Mouse (Mus musculus): ENCODE measurements around the gene Arhgef18. TPM values are rescaled to one million over a fixed set of nuclear protein-coding genes. Genes with fewer than 3 reads are reported as not detected.
A peak's percentile ranks its signal among the peaks of the same experiment; 100 is the strongest.

Arhgef18 gene
- polyA plus RNA-seq, 1 experiment from 2014 or later, result 7.8 TPM

- Histone ChIP-seq H3K9ac (no peak overlapping the region), H3K27me3 (no peaks in the 10 kb centered on the region), H3K4me2 (no peak overlapping the region), H3K4me1 (peaks cover 14% of the 10 kb centered on the region), H3K27ac (no peak overlapping the region), H3K4me3 (no peak overlapping the region), H3K36me3 (peaks cover 34% of the 10 kb centered on the region), H3K9me3 (no peaks in the 10 kb centered on the region)
- 96% methylated on average over 44 of the region's 44 CpGs for WGBS
- ATAC-seq (ENCODE audit: borderline replicate concordance, extremely low read depth, low FRiP score, low TSS enrichment), result no peak
These were observed 103.0 kb downstream of the Arhgef18 start for GRCm38 (mm10) chr8:3495578-3496427.

DNA sequence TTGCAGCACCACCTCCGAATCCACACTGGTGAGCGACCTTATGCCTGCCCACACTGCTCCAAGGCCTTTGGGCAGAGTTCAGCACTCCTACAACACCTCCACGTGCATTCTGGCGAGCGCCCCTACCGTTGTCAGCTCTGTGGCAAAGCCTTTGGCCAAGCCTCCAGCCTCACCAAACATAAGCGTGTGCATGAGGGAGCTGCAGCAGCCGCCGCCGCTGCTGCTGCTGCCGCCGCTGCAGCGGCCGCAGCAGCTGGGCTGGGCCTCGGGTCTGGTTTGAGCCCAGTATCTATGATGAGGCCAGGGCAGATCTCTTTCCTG, 103.6 kb downstream of the Arhgef18 start:
- Histone ChIP-seq H3K9me3 (no peaks in the 10 kb centered on the region), H3K27me3 (no peaks in the 10 kb centered on the region), H3K4me1 (peaks cover 20% of the 10 kb centered on the region), H3K36me3 (peaks cover 34% of the 10 kb centered on the region), H3K9ac (no peak overlapping the region), H3K4me3 (no peak overlapping the region), H3K4me2 (no peak overlapping the region), H3K27ac (no peak overlapping the region)
- ATAC-seq (ENCODE audit: borderline replicate concordance, extremely low read depth, low FRiP score, low TSS enrichment), result no peak
- WGBS, result 92% methylated on average over 15 of the region's 15 CpGs

- no peaks in the 10 kb centered on the region for H3K27me3 ChIP-seq
- no peak overlapping the region for H3K4me2 ChIP-seq
- H3K9me3 ChIP-seq, result no peaks in the 10 kb centered on the region
- H3K36me3 ChIP-seq, result peaks cover 34% of the 10 kb centered on the region
- no peak overlapping the region for H3K9ac ChIP-seq
- H3K4me1 ChIP-seq, result peaks cover 26% of the 10 kb centered on the region
- no peak for ATAC-seq (ENCODE audit: borderline replicate concordance, extremely low read depth, low FRiP score, low TSS enrichment)
- H3K4me3 ChIP-seq, result no peak overlapping the region
- WGBS, result 80% methylated on average over 3 of the region's 3 CpGs
- H3K27ac ChIP-seq, result no peak overlapping the region
These were observed 105.8 kb downstream of the Arhgef18 start for GRCm38 (mm10) chr8:3498583-3498982.

DNA sequence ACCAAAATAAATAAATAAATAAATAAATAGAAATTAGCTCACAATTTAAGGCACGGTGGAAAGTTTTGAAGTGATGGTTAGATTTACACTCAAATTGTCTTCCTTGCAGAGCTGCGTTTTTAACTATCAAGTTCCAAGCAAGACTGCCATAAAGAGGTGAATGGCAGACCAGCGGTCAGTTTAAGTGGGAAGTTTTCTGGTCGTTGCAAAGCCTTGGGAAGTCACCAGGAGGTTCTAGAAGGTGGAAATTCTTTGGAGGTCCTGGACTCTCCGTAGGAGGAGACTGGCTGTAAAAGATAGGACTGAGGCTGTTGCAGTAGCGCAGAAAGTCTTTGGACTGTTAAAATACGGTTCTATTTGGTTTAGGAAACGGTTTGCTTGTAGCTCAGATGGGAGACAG, 106.9 kb downstream of the Arhgef18 start:
- WGBS, result 4% methylated on average over 8 of the region's 8 CpGs
- Histone ChIP-seq H3K27me3 (no peaks in the 10 kb centered on the region), H3K4me3 (peak overlapping the region; percentile 92), H3K9ac (peak overlapping the region; percentile 81), H3K9me3 (no peaks in the 10 kb centered on the region), H3K4me2 (peak overlapping the region; percentile 63), H3K4me1 (peaks cover 19% of the 10 kb centered on the region), H3K27ac (peak overlapping the region; percentile 92), H3K36me3 (peaks cover 29% of the 10 kb centered on the region)
- no peak for ATAC-seq (ENCODE audit: borderline replicate concordance, extremely low read depth, low FRiP score, low TSS enrichment)

DNA sequence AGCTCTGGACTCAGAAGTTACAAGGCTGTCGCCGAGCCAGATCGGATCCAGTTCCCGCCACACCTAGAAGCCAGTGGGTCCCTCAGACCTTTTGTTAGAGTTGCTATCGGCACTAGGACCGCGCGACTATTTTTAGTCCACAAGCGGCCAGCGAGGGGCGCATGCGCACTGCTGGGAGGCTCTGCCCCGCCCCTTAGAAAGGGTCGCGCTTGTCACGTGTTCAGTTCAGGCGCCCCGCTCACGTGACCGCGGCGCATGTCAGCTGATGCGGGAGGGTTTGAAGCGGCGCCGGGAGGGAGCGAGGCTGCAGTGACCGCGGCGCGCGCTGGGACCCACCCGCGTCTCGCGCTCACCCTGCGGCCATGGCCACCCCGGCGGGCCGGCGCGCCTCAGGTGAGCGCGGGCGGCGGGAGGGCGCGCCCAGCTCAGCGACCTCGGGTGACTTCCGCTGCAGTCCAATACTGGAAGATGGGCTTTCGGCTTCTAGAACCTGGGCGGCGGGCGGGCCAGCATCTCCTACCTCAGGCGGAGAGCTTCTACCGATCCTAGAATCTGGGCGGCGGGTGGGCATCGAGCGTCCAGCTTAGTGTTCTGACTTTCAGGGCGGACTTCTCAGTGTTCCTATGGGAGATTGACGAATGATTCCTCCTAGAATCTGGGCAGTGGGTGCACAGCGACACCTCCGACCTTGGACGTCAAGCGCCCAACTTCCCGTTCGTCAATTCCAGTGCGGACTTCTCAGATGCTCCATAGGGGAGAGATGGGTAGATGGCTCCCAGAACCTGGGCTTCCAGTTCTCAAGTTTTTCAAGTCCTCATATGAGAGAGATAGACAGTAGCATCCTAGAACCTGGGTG, 107.7 kb downstream of the Arhgef18 start, which contains the start of gene Mcoln1:
TSS of gene Mcoln1 (plus strand) at position 223 of the 856 bp plus-strand sequence.
- peaks cover 22% of the 10 kb centered on the region for H3K36me3 ChIP-seq
- peak within 1 kb of the TSS; percentile 63 for H3K4me2 ChIP-seq
- H3K9me3 ChIP-seq, result no peaks in the 10 kb centered on the region
- ATAC-seq (ENCODE audit: borderline replicate concordance, extremely low read depth, low FRiP score, low TSS enrichment), result peak; percentile 91
- peak within 1 kb of the TSS; percentile 90 for H3K9ac ChIP-seq
- H3K4me3 ChIP-seq, result peak within 1 kb of the TSS; percentile 92
- H3K27ac ChIP-seq, result peak within 1 kb of the TSS; percentile 92
- H3K4me1 ChIP-seq, result peaks cover 19% of the 10 kb centered on the region
- no peaks in the 10 kb centered on the region for H3K27me3 ChIP-seq
- WGBS, result under 1% methylated on average over 70 of the region's 70 CpGs

GRCm38 (mm10) chr8:3502217-3502616, 109.4 kb downstream of the Arhgef18 start:
- no peak for ATAC-seq (ENCODE audit: borderline replicate concordance, extremely low read depth, low FRiP score, low TSS enrichment)
- no peak overlapping the region; the same call in 1 of the 2 replicates for H3K9ac ChIP-seq

More at GRCm38 (mm10) chr8:3502217-3502616, 109.4 kb downstream of the Arhgef18 start:
- H3K9me3 ChIP-seq, result no peaks in the 10 kb centered on the region
- peaks cover 19% of the 10 kb centered on the region for H3K4me1 ChIP-seq
- no peak overlapping the region for H3K4me2 ChIP-seq
- no peak overlapping the region for H3K27ac ChIP-seq
- peaks cover 20% of the 10 kb centered on the region for H3K36me3 ChIP-seq
- H3K4me3 ChIP-seq, result no peak overlapping the region
- WGBS, result 65% methylated on average over 4 of the region's 4 CpGs
- H3K27me3 ChIP-seq, result no peaks in the 10 kb centered on the region

Other genes with a start within 250 kb of the Arhgef18 start
- 34.8 and 38.8 TPM in 2 replicates for gene Insr, start 113.4 kb upstream of the Arhgef18 start, polyA plus RNA-seq (2015; fragmentation: Nextera tagmentation; extraction: Ambion mirVana)
- 0.08 and 0.59 TPM in 2 replicates for gene A430078G23Rik, start 39.6 kb upstream of the Arhgef18 start, polyA plus RNA-seq (2015; fragmentation: Nextera tagmentation; extraction: Ambion mirVana)
- gene Pex11g, start 74.7 kb downstream of the Arhgef18 start, polyA plus RNA-seq (2015; fragmentation: Nextera tagmentation; extraction: Ambion mirVana), result 9.2 and 11.4 TPM in 2 replicates
- gene Tex45, start 77.9 kb downstream of the Arhgef18 start, polyA plus RNA-seq (2015; fragmentation: Nextera tagmentation; extraction: Ambion mirVana), result not detected in 2 replicates
- gene Zfp358, start 100.1 kb downstream of the Arhgef18 start, polyA plus RNA-seq (2015; fragmentation: Nextera tagmentation; extraction: Ambion mirVana), result 44.6 and 45.2 TPM in 2 replicates
- gene Mcoln1, start 107.5 kb downstream of the Arhgef18 start, polyA plus RNA-seq (2015; fragmentation: Nextera tagmentation; extraction: Ambion mirVana), result 45.7 and 50.7 TPM in 2 replicates
- 21.7 and 29.9 TPM in 2 replicates for gene Pnpla6, start 122.4 kb downstream of the Arhgef18 start, polyA plus RNA-seq (2015; fragmentation: Nextera tagmentation; extraction: Ambion mirVana)
- gene C330021F23Rik, start 175.0 kb downstream of the Arhgef18 start, polyA plus RNA-seq (2015; fragmentation: Nextera tagmentation; extraction: Ambion mirVana), result 0.77 and 1.1 TPM in 2 replicates
- 5.8 and 6.9 TPM in 2 replicates for gene Camsap3, start 194.3 kb downstream of the Arhgef18 start, polyA plus RNA-seq (2015; fragmentation: Nextera tagmentation; extraction: Ambion mirVana)
- 58.0 and 61.8 TPM in 2 replicates for gene Xab2, start 228.3 kb downstream of the Arhgef18 start, polyA plus RNA-seq (2015; fragmentation: Nextera tagmentation; extraction: Ambion mirVana)
- gene Pet100, start 228.5 kb downstream of the Arhgef18 start, polyA plus RNA-seq (2015; fragmentation: Nextera tagmentation; extraction: Ambion mirVana), result 83.5 and 91.0 TPM in 2 replicates
- gene Pcp2, start 232.5 kb downstream of the Arhgef18 start, polyA plus RNA-seq (2015; fragmentation: Nextera tagmentation; extraction: Ambion mirVana), result 0.12 TPM in 1 of 2 replicates, not detected in the other
- gene Stxbp2, start 237.9 kb downstream of the Arhgef18 start, polyA plus RNA-seq (2015; fragmentation: Nextera tagmentation; extraction: Ambion mirVana), result 75.6 and 84.6 TPM in 2 replicates

Data from lung, embryonic 15.5 days (tissue).